Mouse (Mus musculus) ES-E14 (cell line): Measurements from ENCODE around the gene Gusb.

ENCODE experiments used
- CHD2 ChIP-seq: IDR thresholded peaks from 2 replicates; pipeline ENCODE4 v1.6.1; 2014; ENCODE audit warnings: mild to moderate bottlenecking, low read depth, low read length, inconsistent platforms
- MAFK ChIP-seq: IDR thresholded peaks from 2 replicates; pipeline ENCODE4 v1.6.1; 2014; ENCODE audit warnings: mild to moderate bottlenecking, low read depth, low read length, inconsistent platforms; ENCODE audit not compliant: insufficient read depth
- ZNF384 ChIP-seq: IDR thresholded peaks from 2 replicates; pipeline ENCODE4 v1.6.1; 2012; ENCODE audit warnings: low read depth, low read length, inconsistent platforms

GRCm38 (mm10) chr5:129940736-129941494, 61.9 kb downstream of the Gusb start:
- no peak for TF ChIP-seq CHD2
- TF ChIP-seq ZNF384: no peak
- no peak for TF ChIP-seq MAFK
